Mouse (Mus musculus): ENCODE measurements around the gene Cartpt. TPM values are rescaled to one million over a fixed set of nuclear protein-coding genes. Genes with fewer than 3 reads are reported as not detected.

Gene Cartpt
- 1.8 and 2.0 TPM in 2 replicates for polyA plus RNA-seq (2014; fragmentation: Nextera tagmentation; extraction: Ambion mirVana)

DNA sequence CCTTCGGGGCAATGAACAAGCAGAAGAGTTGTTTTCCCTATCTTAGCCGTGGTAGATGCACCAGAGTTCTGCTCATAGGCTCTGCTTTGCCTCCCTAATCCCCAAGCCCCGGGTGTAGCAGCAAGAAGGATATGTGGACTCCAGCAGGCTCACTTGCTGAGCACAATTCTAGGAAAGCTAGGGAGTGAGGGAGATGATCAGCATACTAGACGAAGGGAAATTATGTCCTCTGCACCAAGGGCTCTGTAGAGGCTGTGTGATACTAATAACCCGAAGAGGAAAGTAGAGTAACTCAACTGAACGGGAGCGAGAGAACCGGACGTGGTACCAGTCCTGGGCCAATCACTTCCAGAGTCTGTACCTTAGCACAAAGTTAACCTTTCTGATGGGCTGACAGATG lies at the start of gene Cartpt:
Gene Cartpt (minus strand): TSS at position 127 of the 400 bp plus-strand sequence.
- H3K36me3 ChIP-seq (ENCODE audit: control insufficient read depth, insufficient read depth, low read length) = no peaks in the 10 kb centered on the region
- 39% methylated on average over 9 of the region's 9 CpGs for WGBS

DNA sequence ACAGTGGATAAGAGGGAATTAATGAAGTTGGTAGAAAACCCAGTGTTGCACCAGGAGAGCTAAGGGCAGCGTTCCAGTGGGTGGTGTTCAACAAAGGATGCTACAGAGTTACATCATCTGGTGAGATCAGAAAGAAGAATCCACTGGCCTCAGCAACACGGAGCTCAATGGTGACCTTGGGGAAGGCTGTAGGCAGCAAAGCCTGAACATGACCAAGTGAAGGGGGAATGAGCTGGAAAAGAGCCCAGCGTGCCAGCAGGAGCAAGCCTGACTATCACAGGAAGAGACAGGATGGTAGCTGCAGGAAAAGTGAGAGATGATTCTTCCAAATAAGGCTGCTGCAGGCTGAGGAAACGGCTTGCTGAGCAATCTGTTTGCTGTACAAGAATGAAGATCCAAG lies 46.5 kb upstream of the Cartpt start:
- Histone ChIP-seq H3K4me1 (replicated peaks; ENCODE audit: control insufficient read depth, insufficient read depth, low read length) (no peaks in the 10 kb centered on the region), H3K27me3 (ENCODE audit: control insufficient read depth, insufficient read depth, low read length) (no peaks in the 10 kb centered on the region), H3K36me3 (ENCODE audit: control insufficient read depth, insufficient read depth, low read length) (no peaks in the 10 kb centered on the region), H3K4me3 (ENCODE audit: low read depth, low read length) (no peak overlapping the region), H3K27ac (ENCODE audit: low read depth, low read length) (no peak overlapping the region), H3K9me3 (ENCODE audit: control insufficient read depth, low read length) (no peaks in the 10 kb centered on the region), H3K9ac (ENCODE audit: low read length) (no peak overlapping the region), H3K4me2 (ENCODE audit: low read depth, low read length, severe bottlenecking) (no peak overlapping the region)
- ATAC-seq (replicated peaks; ENCODE audit: low FRiP score) (no peak), DNase-seq (ENCODE audit: low spot score) (no peak)
- 85% methylated on average over 4 of the region's 4 CpGs for WGBS

More for the DNA sequence above, at the start of gene Cartpt:
- Histone ChIP-seq H3K27ac (ENCODE audit: low read depth, low read length) (no peak within 1 kb of the TSS), H3K27me3 (ENCODE audit: control insufficient read depth, insufficient read depth, low read length) (peaks cover 24% of the 10 kb centered on the region), H3K4me2 (ENCODE audit: low read depth, low read length, severe bottlenecking) (peak within 1 kb of the TSS; percentile 56), H3K4me3 (ENCODE audit: low read depth, low read length) (peak within 1 kb of the TSS; percentile 27), H3K4me1 (replicated peaks; ENCODE audit: control insufficient read depth, insufficient read depth, low read length) (peaks cover 2% of the 10 kb centered on the region; the same call in 1 of the 2 replicates), H3K9me3 (ENCODE audit: control insufficient read depth, low read length) (no peaks in the 10 kb centered on the region), H3K9ac (ENCODE audit: low read length) (peak within 1 kb of the TSS; percentile 16; the same call in 1 of the 2 replicates)
- no peak for DNase-seq (ENCODE audit: low spot score)
- ATAC-seq (replicated peaks; ENCODE audit: low FRiP score) = no peak

DNA sequence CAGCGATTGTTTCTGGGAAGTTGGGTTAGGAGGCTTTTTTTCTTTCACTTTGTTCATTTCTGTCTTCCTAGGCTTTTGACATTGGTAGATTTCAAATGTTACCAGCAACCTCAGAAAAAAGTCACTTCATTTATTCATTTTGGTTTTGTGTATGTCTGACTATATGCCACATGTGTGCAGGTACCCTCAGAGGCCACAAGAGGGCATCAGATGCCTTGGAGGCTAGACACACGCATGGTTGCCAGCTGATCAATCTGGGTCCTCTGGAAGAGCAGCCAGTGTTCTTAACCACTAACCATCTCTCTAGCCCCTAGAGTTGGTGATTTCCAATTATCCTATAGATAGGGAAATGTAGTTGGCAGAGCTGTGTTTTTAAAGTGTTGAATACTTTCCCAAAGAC lies 42.6 kb upstream of the Cartpt start:
- H3K27ac ChIP-seq (ENCODE audit: low read depth, low read length) = no peak overlapping the region
- H3K36me3 ChIP-seq (ENCODE audit: control insufficient read depth, insufficient read depth, low read length) = no peaks in the 10 kb centered on the region
- no peaks in the 10 kb centered on the region for H3K9me3 ChIP-seq (ENCODE audit: control insufficient read depth, low read length)
- no peak overlapping the region for H3K4me2 ChIP-seq (ENCODE audit: low read depth, low read length, severe bottlenecking)
- no peak overlapping the region for H3K9ac ChIP-seq (ENCODE audit: low read length)
- H3K4me1 ChIP-seq (replicated peaks; ENCODE audit: control insufficient read depth, insufficient read depth, low read length) = peaks cover 3% of the 10 kb centered on the region; the same call in 1 of the 2 replicates
- H3K4me3 ChIP-seq (ENCODE audit: low read depth, low read length) = no peak overlapping the region
- DNase-seq (ENCODE audit: low spot score) (no peak), ATAC-seq (replicated peaks; ENCODE audit: low FRiP score) (no peak)
- 96% methylated on average over 2 of the region's 2 CpGs for WGBS
- H3K27me3 ChIP-seq (ENCODE audit: control insufficient read depth, insufficient read depth, low read length) = no peaks in the 10 kb centered on the region

DNA sequence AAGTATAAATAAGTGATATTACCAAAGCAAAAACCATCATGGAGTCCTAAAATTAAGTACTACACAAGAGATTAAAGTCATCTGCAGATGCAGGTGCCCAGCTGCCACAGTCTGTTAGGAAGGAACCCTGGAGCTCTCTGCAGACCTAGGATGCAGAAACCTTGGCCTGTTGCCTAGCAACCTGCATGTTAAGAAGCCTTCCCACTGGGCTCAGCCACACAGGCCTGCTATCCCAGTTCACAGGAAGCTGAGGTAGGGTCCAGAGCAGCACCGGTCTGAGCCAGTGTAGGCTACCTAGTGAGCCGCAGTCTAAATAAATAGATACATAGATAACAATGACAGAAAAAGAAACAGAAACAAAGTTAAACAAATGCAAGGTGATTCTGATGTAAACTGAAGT lies 39.7 kb upstream of the Cartpt start:
- Histone ChIP-seq H3K36me3 (ENCODE audit: control insufficient read depth, insufficient read depth, low read length) (no peaks in the 10 kb centered on the region), H3K4me3 (ENCODE audit: low read depth, low read length) (no peak overlapping the region), H3K27ac (ENCODE audit: low read depth, low read length) (peak overlapping the region; percentile 69), H3K9ac (ENCODE audit: low read length) (no peak overlapping the region), H3K4me1 (replicated peaks; ENCODE audit: control insufficient read depth, insufficient read depth, low read length) (peaks cover 3% of the 10 kb centered on the region; the same call in 1 of the 2 replicates), H3K27me3 (ENCODE audit: control insufficient read depth, insufficient read depth, low read length) (no peaks in the 10 kb centered on the region), H3K9me3 (ENCODE audit: control insufficient read depth, low read length) (no peaks in the 10 kb centered on the region), H3K4me2 (ENCODE audit: low read depth, low read length, severe bottlenecking) (no peak overlapping the region)
- DNase-seq (ENCODE audit: low spot score) (peak; percentile 69), ATAC-seq (replicated peaks; ENCODE audit: low FRiP score) (peak; percentile 90)
- 11% methylated on average over 2 of the region's 2 CpGs for WGBS

DNA sequence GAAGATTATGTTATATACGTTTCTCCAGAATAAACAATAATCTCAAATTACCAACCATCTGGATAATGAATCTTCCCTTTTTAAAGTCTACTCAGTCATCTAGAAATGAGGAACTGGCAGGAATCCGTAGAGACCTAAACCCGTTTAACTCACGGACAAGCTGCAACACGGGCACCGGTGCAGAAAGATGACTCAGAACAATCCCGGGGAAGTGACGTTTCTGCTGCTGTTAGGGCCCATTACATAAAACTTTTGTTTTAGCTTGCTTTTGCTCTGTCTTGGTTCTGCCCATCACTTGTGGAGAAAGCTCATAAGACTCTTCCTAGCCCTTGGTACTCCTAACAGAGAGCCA lies 38.4 kb upstream of the Cartpt start:
- Histone ChIP-seq H3K9me3 (ENCODE audit: control insufficient read depth, low read length) (no peaks in the 10 kb centered on the region), H3K27ac (ENCODE audit: low read depth, low read length) (no peak overlapping the region), H3K4me2 (ENCODE audit: low read depth, low read length, severe bottlenecking) (no peak overlapping the region), H3K9ac (ENCODE audit: low read length) (no peak overlapping the region), H3K4me1 (replicated peaks; ENCODE audit: control insufficient read depth, insufficient read depth, low read length) (peaks cover 3% of the 10 kb centered on the region; the same call in 1 of the 2 replicates), H3K27me3 (ENCODE audit: control insufficient read depth, insufficient read depth, low read length) (no peaks in the 10 kb centered on the region), H3K36me3 (ENCODE audit: control insufficient read depth, insufficient read depth, low read length) (no peaks in the 10 kb centered on the region), H3K4me3 (ENCODE audit: low read depth, low read length) (no peak overlapping the region)
- WGBS = 68% methylated on average over 8 of the region's 8 CpGs
- DNase-seq (ENCODE audit: low spot score) (no peak), ATAC-seq (replicated peaks; ENCODE audit: low FRiP score) (no peak)

DNA sequence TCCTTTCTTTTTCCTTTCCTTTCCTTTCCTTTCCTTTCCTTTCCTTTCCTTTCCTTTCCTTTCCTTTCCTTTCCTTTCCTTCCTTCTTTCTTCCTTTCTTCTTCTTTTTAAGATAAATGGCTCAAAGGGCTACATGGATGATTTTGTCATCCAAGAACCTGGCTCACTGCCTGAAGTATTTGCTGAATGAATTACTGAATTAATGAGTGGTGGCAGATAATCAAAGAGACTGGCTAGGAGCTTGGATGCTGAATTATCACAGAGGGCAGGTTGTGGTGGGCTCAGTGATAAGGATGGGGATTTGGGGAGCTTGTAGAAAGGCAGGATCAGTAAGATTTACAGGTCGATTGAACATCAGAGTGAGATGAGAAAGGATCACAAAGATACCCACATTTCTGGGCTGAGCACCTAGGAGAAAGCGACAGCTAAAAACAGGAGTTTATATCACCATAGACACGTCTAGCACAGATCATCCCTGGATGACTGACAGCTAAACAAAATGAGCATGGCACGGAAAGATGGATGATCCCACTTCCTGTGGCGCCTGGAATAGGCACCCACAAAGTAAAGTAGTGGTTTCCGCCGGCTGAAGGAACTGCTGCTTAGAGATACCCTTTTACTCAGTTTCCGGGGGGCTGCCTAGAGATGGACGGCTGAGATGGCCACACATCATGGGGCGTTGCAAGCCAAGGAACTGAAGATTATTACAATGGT lies 37.9 kb upstream of the Cartpt start:
- DNase-seq (ENCODE audit: low spot score) = no peak
- WGBS = 85% methylated on average over 10 of the region's 10 CpGs

DNA sequence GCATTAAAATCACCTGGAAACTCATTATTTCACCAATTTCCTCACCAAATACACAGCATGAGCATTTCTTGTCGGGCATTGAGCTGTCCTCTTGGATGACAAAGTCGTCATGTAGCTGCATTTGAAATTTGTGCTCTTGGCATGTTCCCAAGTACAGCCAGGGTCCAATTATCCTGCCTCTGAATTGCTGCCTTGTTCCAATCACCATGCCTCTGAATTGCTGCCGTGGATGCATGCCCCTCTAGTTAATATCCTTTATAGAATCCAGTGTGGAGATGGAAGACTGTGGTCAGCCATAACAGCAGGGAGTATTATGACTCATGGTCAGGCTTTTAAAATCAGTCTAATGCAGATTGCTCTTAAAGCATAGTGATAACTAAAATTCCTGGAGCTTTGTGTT lies 36.9 kb upstream of the Cartpt start:
- Histone ChIP-seq H3K36me3 (ENCODE audit: control insufficient read depth, insufficient read depth, low read length) (no peaks in the 10 kb centered on the region), H3K9ac (ENCODE audit: low read length) (no peak overlapping the region), H3K27ac (ENCODE audit: low read depth, low read length) (peak overlapping the region; percentile 25; the same call in 1 of the 2 replicates), H3K4me2 (ENCODE audit: low read depth, low read length, severe bottlenecking) (no peak overlapping the region), H3K4me3 (ENCODE audit: low read depth, low read length) (no peak overlapping the region), H3K4me1 (replicated peaks; ENCODE audit: control insufficient read depth, insufficient read depth, low read length) (peaks cover 3% of the 10 kb centered on the region; the same call in 1 of the 2 replicates), H3K27me3 (ENCODE audit: control insufficient read depth, insufficient read depth, low read length) (no peaks in the 10 kb centered on the region), H3K9me3 (ENCODE audit: control insufficient read depth, low read length) (no peaks in the 10 kb centered on the region)
- DNase-seq (ENCODE audit: low spot score) = peak; percentile 53
- ATAC-seq (replicated peaks; ENCODE audit: low FRiP score) = peak; percentile 61; the same call in 1 of the 2 replicates
- whole genome bisulfite sequencing = 37% methylated on average over 3 of the region's 3 CpGs

More for the DNA sequence above, 37.9 kb upstream of the Cartpt start:
- Histone ChIP-seq H3K36me3 (ENCODE audit: control insufficient read depth, insufficient read depth, low read length) (no peaks in the 10 kb centered on the region), H3K9me3 (ENCODE audit: control insufficient read depth, low read length) (no peaks in the 10 kb centered on the region), H3K4me2 (ENCODE audit: low read depth, low read length, severe bottlenecking) (no peak overlapping the region), H3K4me1 (replicated peaks; ENCODE audit: control insufficient read depth, insufficient read depth, low read length) (peaks cover 3% of the 10 kb centered on the region; the same call in 1 of the 2 replicates), H3K27me3 (ENCODE audit: control insufficient read depth, insufficient read depth, low read length) (no peaks in the 10 kb centered on the region), H3K4me3 (ENCODE audit: low read depth, low read length) (no peak overlapping the region), H3K9ac (ENCODE audit: low read length) (no peak overlapping the region), H3K27ac (ENCODE audit: low read depth, low read length) (no peak overlapping the region)
- ATAC-seq (replicated peaks; ENCODE audit: low FRiP score) = no peak

DNA sequence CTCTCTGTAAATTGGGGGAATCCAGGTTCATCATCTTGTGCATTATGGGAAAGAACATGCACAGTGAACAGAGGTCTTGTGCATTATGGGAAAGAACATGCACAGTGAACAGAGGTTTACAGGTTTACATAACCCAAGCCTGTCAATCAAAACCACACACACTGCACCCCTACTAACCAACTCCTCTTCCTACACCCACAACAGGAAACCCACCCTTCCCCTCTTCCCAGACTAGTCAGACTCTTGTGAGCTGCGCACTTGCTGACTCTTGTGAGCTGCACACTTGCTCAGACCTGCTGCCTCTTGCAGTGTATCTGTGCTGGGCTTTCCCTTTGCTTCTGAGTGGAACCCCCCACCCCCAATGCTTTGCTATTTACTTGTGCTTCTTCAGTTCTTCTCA lies 31.5 kb upstream of the Cartpt start:
- Histone ChIP-seq H3K9me3 (ENCODE audit: control insufficient read depth, low read length) (no peaks in the 10 kb centered on the region), H3K4me2 (ENCODE audit: low read depth, low read length, severe bottlenecking) (no peak overlapping the region), H3K9ac (ENCODE audit: low read length) (no peak overlapping the region), H3K27ac (ENCODE audit: low read depth, low read length) (no peak overlapping the region), H3K36me3 (ENCODE audit: control insufficient read depth, insufficient read depth, low read length) (no peaks in the 10 kb centered on the region), H3K4me1 (replicated peaks; ENCODE audit: control insufficient read depth, insufficient read depth, low read length) (no peaks in the 10 kb centered on the region), H3K27me3 (ENCODE audit: control insufficient read depth, insufficient read depth, low read length) (no peaks in the 10 kb centered on the region), H3K4me3 (ENCODE audit: low read depth, low read length) (no peak overlapping the region)
- 87% methylated on average over 1 of the region's 1 CpGs for WGBS
- ATAC-seq (replicated peaks; ENCODE audit: low FRiP score) = no peak
- DNase-seq (ENCODE audit: low spot score) = no peak

DNA sequence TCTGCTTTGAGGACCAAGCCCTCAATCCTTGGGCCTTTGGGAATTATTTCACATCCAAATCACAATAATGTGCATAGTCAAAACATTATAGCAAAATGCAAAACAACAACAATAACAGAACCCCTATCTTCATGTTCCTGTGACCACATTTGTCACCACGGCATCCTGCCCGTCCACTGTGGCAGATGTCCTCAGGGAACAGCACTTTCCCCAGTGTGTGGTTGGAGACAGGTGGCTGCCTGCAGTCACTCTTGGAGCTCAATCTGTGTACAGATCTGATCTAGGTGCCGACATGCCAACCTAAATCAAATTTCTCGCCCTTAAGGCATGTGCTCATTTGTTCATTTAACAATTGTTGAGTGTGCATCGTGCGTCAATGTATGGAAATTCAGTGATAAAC lies 30.6 kb upstream of the Cartpt start:
- H3K27ac ChIP-seq (ENCODE audit: low read depth, low read length) = no peak overlapping the region
- no peaks in the 10 kb centered on the region for H3K36me3 ChIP-seq (ENCODE audit: control insufficient read depth, insufficient read depth, low read length)
- no peak overlapping the region for H3K9ac ChIP-seq (ENCODE audit: low read length)
- no peaks in the 10 kb centered on the region for H3K9me3 ChIP-seq (ENCODE audit: control insufficient read depth, low read length)
- no peaks in the 10 kb centered on the region for H3K4me1 ChIP-seq (replicated peaks; ENCODE audit: control insufficient read depth, insufficient read depth, low read length)
- no peaks in the 10 kb centered on the region for H3K27me3 ChIP-seq (ENCODE audit: control insufficient read depth, insufficient read depth, low read length)
- no peak overlapping the region for H3K4me3 ChIP-seq (ENCODE audit: low read depth, low read length)
- DNase-seq (ENCODE audit: low spot score) (no peak), ATAC-seq (replicated peaks; ENCODE audit: low FRiP score) (no peak)
- 93% methylated on average over 6 of the region's 6 CpGs for WGBS
- no peak overlapping the region for H3K4me2 ChIP-seq (ENCODE audit: low read depth, low read length, severe bottlenecking)
